Mouse (Mus musculus) CD8-positive naive resting alpha-beta T cell, adult 2 months (primary cell): Measurements from ENCODE around the gene Gm45753.

Experiments
- DNase-seq, 2 experiments: peaks; one replicate each; pipeline ENCODE4 v3.0.0; 2022; ENCODE audit warnings: low read depth in 2 of 2, low spot score in 2 of 2

Gene Gm45753

DNA sequence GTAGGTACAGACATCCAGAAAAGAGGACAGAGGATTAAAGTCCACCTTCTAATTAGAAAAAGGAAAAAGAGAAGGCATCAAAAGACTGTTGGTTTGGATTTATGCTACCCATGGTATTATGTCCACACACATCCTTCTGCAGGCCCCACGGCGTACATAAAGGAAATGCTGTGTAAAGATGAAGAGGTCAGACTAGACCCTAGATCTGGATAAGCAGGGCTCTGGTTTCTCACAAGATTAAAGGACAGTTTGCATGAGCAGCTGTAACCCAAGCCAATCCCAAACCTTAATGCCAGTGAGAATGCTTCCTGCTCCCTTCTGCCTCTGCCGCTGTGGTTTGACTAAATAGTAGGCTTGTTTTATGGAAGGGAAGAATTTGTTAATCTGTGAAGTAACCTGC is 30.8 kb downstream of the Gm45753 start:
- DNase-seq, result no peak

DNA sequence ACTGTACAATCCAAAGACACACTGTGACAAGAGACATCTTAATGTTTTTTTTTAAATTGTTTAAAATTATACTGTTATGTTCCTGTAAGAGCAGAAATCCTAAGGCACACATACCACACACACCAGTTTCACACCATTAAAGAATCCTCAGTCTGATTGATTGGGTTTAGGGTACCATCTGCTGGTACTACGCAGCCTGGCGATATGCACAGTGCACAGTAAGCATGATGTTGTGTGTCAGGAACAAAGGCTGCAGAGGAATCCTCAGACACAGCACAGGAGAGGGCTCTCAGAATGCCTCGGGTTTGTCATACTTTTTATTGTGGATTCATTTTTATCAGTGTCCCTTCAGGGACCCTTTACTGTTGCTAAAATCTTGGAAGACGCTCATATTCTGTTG is 33.9 kb downstream of the Gm45753 start:
- DNase-seq, result no peak

DNA sequence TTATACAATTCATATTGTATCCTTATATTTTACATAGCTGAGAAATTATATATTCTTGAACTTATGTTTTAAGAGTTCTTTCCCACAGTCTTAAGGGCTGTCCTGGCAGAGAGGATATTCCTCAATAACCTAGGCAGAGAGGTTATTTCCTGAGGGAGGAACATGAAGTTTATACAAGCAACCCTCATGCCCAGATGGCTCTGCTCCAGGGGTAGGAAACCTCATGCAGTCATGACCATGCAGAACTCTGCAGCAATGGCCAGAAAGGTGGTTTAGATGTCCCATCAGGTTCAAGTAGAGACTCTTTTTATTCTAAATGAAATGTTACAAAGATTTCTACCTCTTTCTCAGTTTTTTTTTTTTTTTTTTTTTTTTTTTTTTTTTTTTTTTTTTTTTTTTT is 39.2 kb downstream of the Gm45753 start:
- DNase-seq, result no peak

DNA sequence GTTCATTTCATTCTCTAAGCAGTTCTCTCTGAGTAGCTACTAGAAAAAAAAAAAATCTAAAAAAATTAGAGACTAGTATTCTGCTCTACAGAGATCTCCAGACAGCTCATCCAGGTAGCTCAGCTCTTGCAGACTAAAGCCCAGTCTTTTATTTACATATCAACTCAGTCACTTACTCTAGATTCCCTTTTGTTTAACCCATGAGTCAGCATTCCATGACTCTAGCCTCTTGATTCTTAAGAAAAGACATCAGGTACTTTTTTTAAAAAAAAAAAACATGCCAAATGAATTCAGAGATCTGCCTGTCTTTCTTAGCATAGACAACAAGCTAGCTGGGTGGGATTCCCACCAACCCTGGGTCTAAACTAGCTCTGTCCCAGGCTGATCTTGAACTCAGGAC is 39.8 kb downstream of the Gm45753 start:
- DNase-seq, result no peak

DNA sequence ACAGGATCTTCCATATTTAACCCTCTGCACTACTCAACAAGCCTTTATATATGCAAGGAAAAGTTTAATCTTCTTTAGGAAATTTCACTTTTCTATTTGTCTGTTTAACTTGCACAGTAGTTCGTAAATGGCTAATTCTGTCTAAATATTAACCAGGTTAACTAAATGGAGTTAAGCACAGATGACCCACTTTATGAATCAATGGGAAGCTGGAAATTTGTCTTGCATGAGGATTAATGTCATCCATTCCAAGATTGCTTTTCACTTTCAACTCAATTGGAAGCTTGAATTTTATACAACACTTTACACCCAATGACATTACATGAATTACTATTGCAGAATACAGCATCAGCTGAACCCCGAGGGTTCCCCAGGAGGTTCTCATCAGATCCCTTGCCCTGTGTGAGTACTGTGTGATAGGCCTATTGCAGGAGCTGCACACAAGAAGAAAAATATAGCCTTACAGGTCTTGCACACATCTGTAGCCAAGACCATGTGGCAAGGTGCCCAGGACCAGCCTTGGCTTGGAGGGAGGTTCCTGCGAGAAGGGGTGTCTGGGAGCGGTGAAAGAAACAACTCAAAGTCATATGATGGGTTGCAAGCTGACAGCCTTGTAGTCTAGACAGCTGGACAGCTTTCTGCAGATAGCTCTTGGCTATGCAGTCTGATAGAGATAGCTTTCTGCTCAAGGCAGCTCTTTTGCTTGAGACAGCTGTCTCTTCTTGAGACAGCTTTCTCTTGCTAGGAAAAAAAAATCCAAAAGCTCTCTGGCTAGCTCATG is 40.5 kb downstream of the Gm45753 start:
- no peak for DNase-seq

DNA sequence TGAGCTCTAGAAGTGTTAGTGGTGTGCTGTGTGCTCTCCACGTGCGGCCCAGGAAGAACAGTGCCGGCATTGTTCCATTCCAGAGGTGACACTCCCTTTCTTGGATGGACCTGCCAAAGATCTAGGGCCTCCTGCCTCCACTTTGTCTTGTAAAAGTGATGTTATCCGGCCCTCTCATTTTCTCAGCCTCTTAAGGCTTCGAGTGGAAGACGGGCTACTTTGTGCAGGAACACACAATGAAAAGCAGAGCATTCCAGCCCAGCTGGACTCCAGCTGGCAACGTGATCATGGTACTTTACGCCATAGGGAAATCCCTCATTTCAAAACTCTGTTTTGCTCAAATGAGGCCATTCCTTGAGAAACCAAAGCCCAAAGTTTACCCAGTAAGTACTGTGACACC is 41.3 kb downstream of the Gm45753 start:
- DNase-seq, result no peak

DNA sequence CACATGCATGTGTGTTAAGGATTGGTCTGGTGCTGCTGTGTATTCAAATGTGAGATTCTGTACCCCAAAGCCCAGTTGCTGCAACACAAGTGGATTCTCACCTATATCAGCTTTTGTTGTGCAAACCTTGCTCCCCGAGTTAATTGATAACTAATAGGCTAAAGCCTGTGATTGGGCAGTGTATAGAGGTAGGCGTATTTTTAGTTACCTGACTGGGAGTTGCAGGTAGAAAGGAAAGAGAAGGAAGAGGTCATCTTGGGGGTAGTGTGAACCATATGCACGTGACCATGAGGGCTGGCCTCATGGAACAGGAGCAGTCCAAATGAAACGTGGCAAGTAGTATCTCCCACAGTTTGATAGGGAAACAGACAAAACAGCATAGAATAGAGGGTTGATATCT is 43.3 kb downstream of the Gm45753 start:
- DNase-seq, result no peak

DNA sequence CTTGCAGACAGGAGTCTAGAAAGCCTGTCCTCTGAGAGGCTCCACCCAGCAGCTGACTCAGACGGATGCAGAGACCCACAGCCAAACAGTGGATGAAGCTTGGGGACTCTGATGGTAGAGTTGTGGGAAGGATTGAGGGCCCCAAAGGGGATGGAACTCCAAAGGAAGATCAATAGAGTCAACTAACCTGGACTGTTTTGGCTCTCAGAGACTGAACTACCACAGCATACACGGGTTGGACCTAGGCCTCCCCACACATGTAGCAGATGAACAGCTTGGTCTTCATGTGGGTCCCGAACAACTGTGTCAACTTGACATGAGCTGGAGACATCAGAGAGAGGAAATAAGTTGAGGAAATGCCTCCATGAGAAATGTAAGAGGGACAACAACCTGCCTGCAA is 45.4 kb downstream of the Gm45753 start:
- DNase-seq, result no peak

DNA sequence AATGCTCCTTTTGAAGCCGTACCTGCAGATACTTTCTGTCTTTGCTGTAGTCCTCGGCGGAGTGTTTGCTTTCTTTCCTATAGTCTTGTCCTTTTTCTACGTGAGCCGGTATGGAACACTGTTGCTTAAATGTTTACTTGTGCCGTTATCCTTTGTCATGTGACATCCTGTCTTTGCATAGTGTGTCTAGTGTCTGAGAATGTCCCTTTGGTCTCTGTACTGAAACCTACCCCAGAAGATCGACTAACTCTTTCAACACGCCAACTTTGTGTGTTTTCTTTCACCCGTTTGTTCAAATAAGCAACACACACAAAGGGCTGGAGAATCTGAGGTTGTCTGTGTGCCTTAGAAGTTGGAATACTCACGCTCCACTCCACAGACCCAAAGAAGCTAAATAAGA is 46.3 kb downstream of the Gm45753 start, which contains the start of gene F11:
Gene F11 (minus strand): TSS at position 112 of the 400 bp plus-strand sequence.
- no peak for DNase-seq

DNA sequence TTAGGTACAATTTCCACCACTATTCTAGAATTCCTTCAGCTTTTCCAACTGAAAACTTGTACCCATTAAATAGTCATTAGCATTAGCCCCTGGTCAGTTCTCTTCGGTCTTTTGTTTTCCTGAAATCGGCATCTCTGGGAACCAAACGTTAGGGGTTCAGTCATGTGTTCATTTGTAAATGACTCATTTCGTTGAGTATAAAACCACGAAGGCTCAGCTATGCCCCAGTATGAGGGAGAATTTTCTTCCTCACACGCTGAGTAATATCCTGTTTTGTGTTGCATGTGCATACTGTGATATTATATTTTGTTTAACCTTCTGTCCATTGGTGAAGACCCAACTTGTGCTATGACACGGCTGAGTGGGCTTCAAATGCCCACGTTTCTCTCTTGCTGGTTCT is 49.8 kb downstream of the Gm45753 start:
- DNase-seq, result no peak

DNA sequence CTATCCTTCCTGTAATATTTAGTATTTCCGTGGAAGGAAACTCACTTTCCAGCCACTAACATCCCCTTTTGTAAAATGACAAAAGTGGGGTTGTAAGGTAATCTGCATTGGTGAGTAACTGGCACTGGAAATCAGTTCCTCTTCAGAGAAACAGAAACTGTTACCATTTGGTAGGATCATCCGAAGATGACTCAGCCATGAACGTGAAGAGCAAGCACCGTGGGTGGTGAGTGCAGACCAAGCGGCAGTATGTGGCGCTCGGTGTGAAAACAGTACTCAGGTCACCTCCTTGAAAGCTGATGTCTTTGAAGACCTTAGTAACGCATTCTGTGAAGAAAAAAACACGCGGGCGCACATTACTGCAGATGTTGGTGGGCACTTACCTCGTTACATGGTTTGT is 53.2 kb downstream of the Gm45753 start:
- no peak for DNase-seq

DNA sequence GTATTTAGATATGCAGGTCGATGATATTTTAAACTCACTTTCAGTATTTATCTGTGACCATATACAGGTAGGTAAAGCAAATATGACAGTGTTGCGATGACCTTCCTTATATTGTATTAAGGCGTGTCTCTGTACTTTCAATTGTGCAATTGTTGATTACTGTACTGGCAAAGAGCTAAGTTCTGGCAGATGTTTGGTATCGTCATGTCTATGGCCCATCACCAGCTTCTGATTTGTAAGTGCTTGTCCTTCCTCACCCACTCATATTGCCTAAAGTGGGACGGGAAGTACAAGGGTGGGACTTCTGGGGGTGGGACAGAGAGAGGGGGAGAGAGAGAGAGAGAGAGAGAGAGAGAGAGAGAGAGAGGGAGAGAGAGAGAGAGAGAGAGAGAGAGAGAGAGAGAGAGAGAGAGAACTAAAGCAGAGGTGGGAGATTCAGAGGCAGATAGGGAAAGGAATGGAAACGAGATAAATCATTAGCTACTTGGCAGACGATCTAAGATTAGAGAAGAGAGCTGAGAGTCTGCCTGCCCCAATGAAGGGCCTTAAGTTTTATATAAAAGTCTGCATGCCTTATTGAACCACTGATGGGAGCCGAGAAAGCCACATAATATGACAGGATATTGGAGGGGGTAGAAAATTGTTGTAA is 53.9 kb downstream of the Gm45753 start:
- DNase-seq, result no peak

DNA sequence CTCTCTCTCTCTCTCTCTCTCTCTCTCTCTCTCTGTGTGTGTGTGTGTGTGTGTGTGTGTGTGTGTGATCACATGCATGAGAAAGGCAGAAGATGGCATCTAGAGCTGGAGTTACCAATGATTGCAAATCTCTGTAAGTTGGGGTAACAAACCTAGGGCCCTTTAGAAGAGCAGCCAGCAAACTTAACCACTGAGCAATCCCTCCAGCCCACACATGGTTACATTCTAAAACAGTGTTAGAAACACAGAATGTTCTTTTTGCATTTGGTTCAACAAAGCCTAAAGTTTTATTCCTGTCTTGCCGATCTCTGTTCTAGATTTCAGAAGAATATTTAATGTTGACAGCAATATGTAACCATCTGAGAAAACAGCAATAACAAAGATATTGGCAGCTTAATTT is 54.7 kb downstream of the Gm45753 start:
- no peak for DNase-seq

DNA sequence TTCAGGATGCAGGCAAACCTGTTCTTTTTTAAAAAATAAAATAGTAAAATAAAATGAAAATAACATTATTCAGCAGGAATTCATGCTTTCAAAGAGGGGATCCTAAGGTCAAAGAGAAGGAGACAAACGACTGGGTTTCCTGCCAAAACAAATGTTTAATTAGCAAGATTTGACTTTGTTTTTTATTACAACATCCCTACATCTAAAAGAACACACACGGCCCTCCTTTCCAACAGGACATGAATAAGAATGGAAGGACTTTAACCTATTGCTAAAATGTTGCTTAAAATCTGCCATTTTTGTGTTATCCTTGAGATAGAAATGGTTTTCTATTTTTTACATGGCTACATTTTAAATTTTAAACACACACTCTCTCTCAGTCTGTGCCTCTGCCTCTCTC is 55.2 kb downstream of the Gm45753 start:
- DNase-seq, result no peak

DNA sequence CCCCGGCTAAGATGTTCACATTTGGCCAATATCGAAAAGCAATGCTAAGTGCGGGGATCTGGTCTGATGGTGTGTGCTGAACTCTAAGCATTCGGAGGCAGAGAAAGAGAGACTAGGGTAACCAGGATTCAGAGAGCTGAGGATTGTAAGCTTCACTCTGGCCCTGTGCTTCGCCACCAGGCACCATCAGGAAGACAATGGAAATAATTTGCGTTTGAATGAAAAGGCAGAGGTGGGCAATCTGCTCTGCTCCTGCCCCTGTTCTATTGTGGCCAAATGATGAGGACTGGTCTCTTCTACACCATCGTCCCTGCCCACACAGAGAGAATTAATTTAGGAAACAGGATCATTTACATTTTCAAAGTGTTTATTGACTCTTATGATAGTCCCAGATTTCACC is 62.0 kb downstream of the Gm45753 start:
- DNase-seq, result no peak

DNA sequence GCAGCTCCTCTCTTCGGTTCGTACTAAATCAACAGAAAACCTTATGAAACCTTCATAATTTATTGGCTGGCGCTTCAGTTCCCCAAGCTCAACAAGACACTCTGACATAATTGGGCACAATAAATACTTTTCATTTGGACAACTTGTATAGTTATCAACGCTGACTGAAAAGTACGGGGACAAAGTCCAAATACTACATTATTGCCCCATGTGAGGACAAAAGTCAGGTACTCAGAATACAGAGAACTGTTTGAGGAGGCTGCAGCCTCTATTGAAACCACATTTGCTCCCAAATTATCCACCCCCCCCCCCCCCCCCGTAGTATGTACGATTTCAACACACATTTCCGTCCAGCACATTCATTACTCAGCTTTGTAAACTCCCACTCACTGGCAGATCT is 68.9 kb downstream of the Gm45753 start:
- no peak for DNase-seq

DNA sequence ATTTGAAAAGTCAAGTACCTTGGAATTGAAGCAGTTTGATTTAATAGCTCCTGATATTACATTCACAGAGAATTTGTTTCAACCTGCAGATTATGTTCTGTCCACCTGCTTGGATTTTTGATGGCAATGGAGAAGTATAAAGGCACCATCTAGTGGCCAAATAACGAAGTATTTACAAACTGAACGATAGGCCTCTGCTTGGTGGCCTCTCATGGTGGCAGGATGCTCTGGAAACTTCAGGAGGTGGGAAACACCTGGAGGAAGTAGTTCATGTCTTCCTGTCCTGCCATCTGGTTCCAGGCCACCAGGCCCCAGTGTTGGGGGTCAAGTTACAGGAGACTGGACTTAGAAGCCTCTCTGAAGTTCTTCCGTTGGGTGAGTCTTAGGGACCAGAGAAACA is 70.0 kb downstream of the Gm45753 start:
- DNase-seq, result no peak

DNA sequence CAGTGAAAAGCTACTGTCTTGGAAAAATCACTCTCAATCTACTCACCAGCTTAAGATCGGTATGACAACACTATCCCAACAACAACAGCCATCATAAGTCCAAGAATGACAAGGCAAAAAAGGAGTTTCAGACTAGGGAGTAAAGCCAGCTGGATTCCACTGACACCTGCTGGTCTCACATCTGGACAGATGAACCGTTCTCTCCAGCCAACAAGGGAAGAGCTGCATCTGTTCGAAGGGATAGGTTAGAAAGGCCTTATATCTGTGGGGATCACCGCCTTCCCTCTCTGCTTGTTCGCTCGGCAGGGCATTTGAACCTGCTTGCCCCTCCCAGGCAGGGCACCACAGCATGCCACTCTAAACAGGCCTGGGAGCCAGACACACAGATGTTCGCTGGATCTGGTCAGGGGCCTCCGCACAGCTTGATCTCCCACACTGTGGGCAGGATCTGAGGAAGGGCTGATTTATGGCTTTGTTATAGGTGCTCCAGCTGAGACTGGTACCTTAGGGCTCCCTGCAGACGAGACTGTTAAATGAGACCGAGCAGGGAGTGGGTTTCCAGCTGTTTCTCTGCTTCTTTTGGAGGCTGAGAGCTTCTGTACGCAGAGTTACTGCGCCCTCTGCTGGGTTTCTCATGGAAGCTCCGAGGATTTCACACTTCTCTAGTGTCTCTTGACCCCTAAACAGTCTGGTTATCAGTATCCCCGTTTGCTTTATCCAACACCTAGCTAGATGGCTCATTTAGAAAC is 71.9 kb downstream of the Gm45753 start:
- DNase-seq, result no peak

DNA sequence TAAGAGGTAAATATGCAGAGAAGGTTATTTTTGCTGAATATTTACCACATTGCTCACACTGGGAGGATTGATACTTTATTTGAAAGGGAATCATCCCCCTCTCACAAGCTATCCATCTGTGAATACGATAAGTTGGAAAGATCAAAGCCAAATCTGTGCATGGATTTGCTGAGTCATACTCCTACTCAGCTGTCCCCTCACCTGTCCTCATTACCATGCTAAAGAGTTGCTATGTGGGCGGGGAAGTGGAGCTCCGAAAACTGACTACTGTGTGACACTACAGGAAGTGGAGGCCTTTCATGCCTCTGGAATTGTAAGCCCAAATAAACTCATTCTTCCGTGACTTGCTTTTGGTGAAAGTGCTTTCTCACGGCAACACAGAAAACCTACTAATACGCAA is 73.0 kb downstream of the Gm45753 start:
- DNase-seq, result no peak

DNA sequence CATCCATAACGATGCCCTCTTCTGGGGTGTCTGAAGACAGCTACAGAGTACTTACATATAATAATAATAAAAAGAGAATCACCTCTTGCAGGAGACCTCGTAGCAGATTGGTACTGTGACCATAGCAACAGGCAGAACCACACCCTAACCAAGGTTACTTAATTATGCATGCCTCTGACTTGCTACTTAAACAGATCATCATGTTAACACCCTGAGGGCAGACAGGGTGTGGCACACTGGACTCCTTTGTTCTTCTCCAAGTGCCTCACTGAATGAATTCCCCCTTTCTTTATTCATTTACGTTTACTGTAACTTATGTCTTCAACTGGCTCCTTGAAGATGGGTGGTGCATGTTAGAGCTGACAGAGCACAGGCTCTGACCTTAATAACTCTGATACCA is 75.0 kb downstream of the Gm45753 start:
- no peak for DNase-seq
